Mouse (Mus musculus) cortical plate, adult 2 months (tissue): Measurements from ENCODE around the gene Rhof.

Experiments used
- CTCF ChIP-seq: fragments of 200-500 bp; IDR thresholded peaks from 2 replicates; pipeline ENCODE4 v1.5.1; 2011; ENCODE audit warnings: mild to moderate bottlenecking, control low read depth, low read length; ENCODE audit not compliant: insufficient read depth; ENCODE audit errors: extremely low read depth
- POLR2A ChIP-seq: fragments of 200-500 bp; IDR thresholded peaks from 2 replicates; pipeline ENCODE4 v1.6.1; 2011; ENCODE audit warnings: mild to moderate bottlenecking, low read length, control low read depth; ENCODE audit not compliant: insufficient read depth; ENCODE audit errors: extremely low read depth

- TF ChIP-seq POLR2A (no peak), CTCF (no peak)
Observed at GRCm38 (mm10) chr5:123134875-123135382, 2.4 kb upstream of the Rhof start.
